Mouse (Mus musculus) retina, postnatal 1 day (tissue): Measurements from ENCODE around the gene Svs3a.
"Not testable (repeated sequence)": the region's sequence is repeated elsewhere in the genome, so short reads cannot be mapped to it uniquely, and the experiment has no call there.

Experiments
- DNase-seq: peaks from one replicate; pipeline ENCODE4 v3.0.0-alpha.2; 2012

The Svs3a gene

GRCm38 (mm10) chr2:164288968-164289367 lies at the start of gene Svs3a:
Gene Svs3a, plus strand, starts transcription at chr2:164289268.
- not testable (repeated sequence) for DNase-seq

DNA sequence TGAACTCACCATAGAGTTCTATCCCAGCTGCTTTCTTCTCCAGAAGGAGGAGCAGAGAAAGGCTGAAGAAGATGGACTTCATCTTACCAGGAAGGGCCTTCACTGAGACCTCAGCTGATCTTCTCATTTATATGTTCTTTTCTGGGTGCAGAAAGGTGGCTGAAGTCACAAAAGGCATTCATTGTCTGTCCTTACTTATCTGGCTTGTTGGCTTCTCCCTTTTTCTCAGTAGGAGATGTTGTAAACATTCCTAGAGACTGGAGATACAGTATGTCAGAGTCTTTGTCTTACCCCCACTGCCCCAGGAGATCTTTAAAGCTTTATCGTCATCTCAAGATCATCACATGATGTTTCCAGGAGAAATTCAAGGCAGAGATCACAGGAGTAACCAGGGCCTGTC lies 32.5 kb upstream of the Svs3a start, which contains the start of gene Svs3b:
TSS of gene Svs3b (minus strand) at position 101 of the 400 bp plus-strand sequence.
- not testable (repeated sequence) for DNase-seq

DNA sequence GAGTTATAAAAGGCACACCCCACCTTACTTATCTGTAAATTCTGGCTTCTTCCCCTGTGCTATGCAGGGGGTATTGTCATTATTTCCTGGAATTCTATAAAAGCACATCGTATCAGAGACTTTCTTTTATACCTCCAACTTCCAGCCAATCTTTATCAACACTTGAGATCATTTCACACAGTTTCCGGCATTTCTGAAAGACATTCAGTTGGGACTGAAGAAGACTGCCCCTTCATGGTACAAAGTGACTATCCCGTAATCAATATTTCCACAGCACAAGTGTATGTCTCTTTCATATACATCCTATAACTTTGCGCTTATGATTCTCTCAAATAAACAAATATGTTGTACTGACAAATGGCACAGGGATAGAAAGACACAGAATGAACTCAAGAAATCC lies 10.7 kb upstream of the Svs3a start, which contains the start of gene Svs4:
TSS of gene Svs4 (minus strand) at position 101 of the 400 bp plus-strand sequence.
- no peak for DNase-seq

GRCm38 (mm10) chr2:164312599-164312998 lies 23.5 kb downstream of the Svs3a start:
- no peak for DNase-seq

DNA sequence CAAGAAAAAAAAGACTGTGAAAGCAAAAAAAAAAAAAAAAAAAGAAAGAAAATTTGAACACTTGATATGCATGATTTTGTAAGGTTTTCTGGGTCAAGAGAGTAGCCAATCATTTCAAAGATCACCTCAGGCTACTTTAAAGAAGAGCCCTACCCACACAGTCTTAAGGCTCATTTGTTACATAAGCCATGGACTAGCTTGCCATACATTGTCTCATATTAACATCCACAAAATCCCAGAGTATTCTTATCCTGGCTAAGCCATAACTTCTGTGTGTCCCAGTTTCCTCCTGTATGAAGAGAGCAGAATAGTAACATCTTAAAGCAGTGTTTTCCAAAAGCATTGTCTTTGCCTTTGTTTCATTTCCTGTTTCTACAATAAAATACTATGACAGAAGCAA lies 26.4 kb downstream of the Svs3a start:
- not testable (repeated sequence) for DNase-seq

DNA sequence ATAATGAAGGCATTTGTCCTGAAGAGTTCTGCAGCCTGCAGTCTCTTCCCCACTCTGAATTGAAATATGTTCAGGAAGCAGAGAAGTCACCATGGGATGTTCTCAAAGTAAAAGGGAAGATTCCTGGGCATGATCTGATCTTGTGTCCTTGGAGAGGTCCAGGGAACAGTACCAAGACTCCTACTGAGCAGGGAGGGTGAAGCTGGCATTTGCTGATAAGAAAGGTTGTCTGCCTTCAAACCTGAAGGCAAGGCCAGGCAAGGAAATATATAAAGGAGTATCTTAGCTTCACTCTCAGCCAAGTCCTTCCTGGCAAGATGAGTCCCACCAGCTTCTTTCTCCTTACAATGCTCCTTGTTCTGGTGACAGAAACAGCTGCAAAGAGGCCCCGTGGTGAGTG lies 27.4 kb downstream of the Svs3a start, which contains the start of gene Svs6:
TSS of gene Svs6 (plus strand) at position 301 of the 400 bp plus-strand sequence.
- DNase-seq, result not testable (repeated sequence)

GRCm38 (mm10) chr2:164320983-164321382 lies 31.9 kb downstream of the Svs3a start:
- no peak for DNase-seq

DNA sequence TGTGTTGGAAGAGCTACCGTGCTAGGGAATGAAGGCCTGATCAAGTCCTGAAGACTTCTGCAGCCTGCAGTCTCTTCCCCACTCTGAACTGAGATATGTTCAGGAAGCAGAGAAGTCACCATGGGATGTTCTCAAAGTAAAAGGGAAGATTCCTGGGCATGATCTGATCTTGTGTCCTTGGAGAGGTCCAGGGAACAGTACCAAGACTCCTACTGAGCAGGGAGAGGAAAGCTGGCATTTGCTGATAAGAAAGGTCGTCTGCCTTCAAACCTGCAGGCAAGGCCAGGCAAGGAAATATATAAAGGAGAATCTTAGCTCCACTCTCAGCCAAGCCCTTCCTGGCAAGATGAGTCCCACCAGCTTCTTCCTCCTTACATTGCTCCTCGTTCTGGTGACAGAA lies 43.4 kb downstream of the Svs3a start, which contains the start of gene Svs5:
TSS of gene Svs5 (plus strand) at position 301 of the 400 bp plus-strand sequence.
- DNase-seq, result not testable (repeated sequence)
